Mouse (Mus musculus) right cerebral cortex, adult 18-20 months (tissue): Measurements from ENCODE around the gene Pgc.
A peak's percentile ranks its signal among the peaks of the same experiment; 100 is the strongest.

ENCODE experiments used
- DNase-seq: peaks from one replicate; pipeline ENCODE4 v3.0.0; 2022; ENCODE audit warnings: mixed read lengths

Gene Pgc

GRCm38 (mm10) chr17:47726566-47726965 lies at the start of gene Pgc:
Gene Pgc (plus strand): TSS chr17:47726842.
- DNase-seq, result no peak

- no peak for DNase-seq
Observed at GRCm38 (mm10) chr17:47678238-47678637, 48.4 kb upstream of the Pgc start.

- no peak for DNase-seq
Observed at GRCm38 (mm10) chr17:47678702-47679101, 47.9 kb upstream of the Pgc start.

- DNase-seq, result no peak
Observed at GRCm38 (mm10) chr17:47682836-47683235, 43.8 kb upstream of the Pgc start.

GRCm38 (mm10) chr17:47687409-47688343 lies 39.0 kb upstream of the Pgc start:
- DNase-seq, result peak; percentile 98

- no peak for DNase-seq
Observed at GRCm38 (mm10) chr17:47688344-47688607, 38.4 kb upstream of the Pgc start, which contains the start of gene Tomm6. Gene Tomm6 (minus strand): TSS chr17:47688386.

- peak; percentile 85 for DNase-seq
Observed at GRCm38 (mm10) chr17:47688608-47689575, 37.8 kb upstream of the Pgc start, which contains the start of gene Frs3. Gene Frs3 (plus strand): TSS chr17:47689030.

GRCm38 (mm10) chr17:47689894-47690293 lies 36.7 kb upstream of the Pgc start:
- no peak for DNase-seq

- DNase-seq, result no peak
Observed at GRCm38 (mm10) chr17:47691650-47692049, 35.0 kb upstream of the Pgc start.

- DNase-seq, result no peak
Observed at GRCm38 (mm10) chr17:47693671-47694441, 32.8 kb upstream of the Pgc start.

GRCm38 (mm10) chr17:47694442-47694502 lies 32.4 kb upstream of the Pgc start, which contains the start of gene Gm21981:
Gene Gm21981 (minus strand): TSS chr17:47694455.
- DNase-seq, result no peak

GRCm38 (mm10) chr17:47694503-47695336 lies 31.9 kb upstream of the Pgc start, which contains the start of gene Prickle4:
Gene Prickle4 (minus strand): TSS chr17:47694736.
- peak; percentile 97 for DNase-seq

- DNase-seq, result no peak
Observed at GRCm38 (mm10) chr17:47695337-47695710, 31.3 kb upstream of the Pgc start.

- DNase-seq, result no peak
Observed at GRCm38 (mm10) chr17:47698156-47698555, 28.5 kb upstream of the Pgc start.

GRCm38 (mm10) chr17:47699055-47699454 lies 27.6 kb upstream of the Pgc start:
- no peak for DNase-seq

GRCm38 (mm10) chr17:47701793-47702192 lies 24.8 kb upstream of the Pgc start:
- no peak for DNase-seq

- DNase-seq, result no peak
Observed at GRCm38 (mm10) chr17:47702548-47703345, 23.9 kb upstream of the Pgc start.

- no peak for DNase-seq
Observed at GRCm38 (mm10) chr17:47703556-47703955, 23.1 kb upstream of the Pgc start.

GRCm38 (mm10) chr17:47704692-47705091 lies 21.9 kb upstream of the Pgc start:
- no peak for DNase-seq

GRCm38 (mm10) chr17:47706196-47706595 lies 20.4 kb upstream of the Pgc start:
- DNase-seq, result no peak

GRCm38 (mm10) chr17:47707961-47708360 lies 18.7 kb upstream of the Pgc start:
- no peak for DNase-seq
